Mouse (Mus musculus) embryonic fibroblast, embryonic 13.5 days (primary cell): Measurements from ENCODE around the gene Galnt12.

Source experiments
- CTCF ChIP-seq: IDR thresholded peaks from 2 replicates; pipeline ENCODE4 v1.5.1; 2011; ENCODE audit warnings: mild to moderate bottlenecking, control low read depth, low read length, moderate library complexity, borderline replicate concordance; ENCODE audit not compliant: insufficient read depth
- POLR2A ChIP-seq: IDR thresholded peaks from 2 replicates; pipeline ENCODE4 v1.6.1; 2011; ENCODE audit warnings: low read depth, mild to moderate bottlenecking, control low read depth, low read length, moderate library complexity

DNA sequence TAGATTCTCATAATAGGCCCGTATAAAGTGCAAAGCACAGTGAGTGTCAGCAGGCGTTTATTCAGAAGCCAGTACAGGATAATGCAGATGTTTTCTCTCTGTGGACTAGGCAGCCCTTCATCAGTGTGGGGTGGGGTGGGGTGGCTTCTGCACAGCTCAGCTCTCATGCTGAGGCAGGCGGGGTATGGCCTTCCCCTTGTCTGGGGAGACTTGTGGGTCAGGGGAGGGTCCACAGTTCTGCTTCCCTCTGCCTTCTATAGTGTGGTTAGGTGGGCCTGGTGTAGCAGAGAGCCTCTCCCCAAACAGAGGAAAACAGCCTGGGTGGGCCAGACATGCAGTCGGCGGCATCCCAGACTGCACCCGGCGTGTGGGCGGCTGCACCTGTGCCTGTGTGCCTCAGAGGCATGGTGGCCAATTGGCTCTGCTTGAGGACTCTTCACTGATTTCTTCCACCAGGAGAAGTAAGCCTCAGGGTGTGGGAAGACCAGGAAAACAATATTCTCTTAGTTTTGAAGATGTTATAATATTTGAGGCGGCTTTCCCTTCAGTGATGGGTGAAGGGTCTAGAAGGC, 32.5 kb downstream of the Galnt12 start:
- TF ChIP-seq CTCF = no peak
- TF ChIP-seq POLR2A = no peak
